Mouse (Mus musculus) intestine, embryonic 16.5 days (tissue): ENCODE results near the gene Fam219a. TPM values are rescaled to one million over a fixed set of nuclear protein-coding genes. Genes with fewer than 3 reads are reported as not detected.
A peak's percentile ranks its signal among the peaks of the same experiment; 100 is the strongest.

ENCODE experiments used
- ATAC-seq: fragments of 200-750 bp; cut with Nextera tagmentation; 2 replicates; pipeline ENCODE4 v1.8.0; 2017; ENCODE audit warnings: moderate TSS enrichment, moderate library complexity
- H3K27ac ChIP-seq: fragments of 300-500 bp; sonication (generic); 2 replicates; pipeline ENCODE4 v1.5.1; 2014; ENCODE audit warnings: mild to moderate bottlenecking, low read length
- H3K27me3 ChIP-seq: fragments of 300-500 bp; sonication (generic); replicated peaks from 2 replicates; pipeline ENCODE4 v1.6.1; 2014; ENCODE audit warnings: low read length, control low read depth, mixed read lengths; ENCODE audit not compliant: control insufficient read depth, insufficient read depth
- H3K36me3 ChIP-seq: fragments of 300-500 bp; sonication (generic); 2 replicates; pipeline ENCODE4 v1.6.1; 2014; ENCODE audit warnings: low read length, control low read depth; ENCODE audit not compliant: control insufficient read depth, insufficient read depth
- H3K4me1 ChIP-seq: fragments of 300-500 bp; sonication (generic); 2 replicates; pipeline ENCODE4 v1.6.1; 2014; ENCODE audit warnings: low read length, control low read depth, mixed read lengths; ENCODE audit not compliant: control insufficient read depth, insufficient read depth
- H3K4me2 ChIP-seq: fragments of 300-500 bp; sonication (generic); 2 replicates; pipeline ENCODE4 v1.6.1; 2014; ENCODE audit warnings: low read depth, low read length, control low read depth
- H3K4me3 ChIP-seq: fragments of 300-500 bp; sonication (generic); 2 replicates; pipeline ENCODE4 v1.5.1; 2014; ENCODE audit warnings: mild to moderate bottlenecking, low read length
- H3K9ac ChIP-seq: fragments of 300-500 bp; sonication (generic); 2 replicates; pipeline ENCODE4 v1.6.1; 2014; ENCODE audit warnings: low read depth, low read length
- H3K9me3 ChIP-seq: fragments of 300-500 bp; sonication (generic); 2 replicates; pipeline ENCODE4 v1.6.1; 2016; ENCODE audit warnings: low read length, control low read depth; ENCODE audit not compliant: control insufficient read depth
- whole genome bisulfite sequencing: fragments of 180-500 bp; shearing (Covaris S2); extraction: QIAGEN DNeasy Blood & Tissue Kit; methylation state at CpG from one replicate; pipeline ENCODE4 v1.1.7; 2014; 5-methylcytosine and 5-hydroxymethylcytosine counted together
- polyA plus RNA-seq: library from polyadenylated mRNA; unstranded; fragments of >200 nt; fragmentation: Nextera tagmentation; extraction: Ambion mirVana; gene quantifications from 2 replicates; pipeline ENCODE4 v1.2.1, GENCODE M21; 2015

The Fam219a gene
- polyA plus RNA-seq, 1 experiment from 2014 or later, result 2.4 TPM

- ATAC-seq, result no peak
- Histone ChIP-seq H3K4me2 (peak overlapping the region; percentile 20; the same call in 1 of the 2 replicates), H3K9me3 (no peaks in the 10 kb centered on the region), H3K9ac (peak overlapping the region; percentile 22; the same call in 1 of the 2 replicates), H3K36me3 (no peaks in the 10 kb centered on the region), H3K4me1 (peaks cover 18% of the 10 kb centered on the region; the same call in 1 of the 2 replicates), H3K4me3 (no peak overlapping the region), H3K27ac (peak overlapping the region; percentile 68), H3K27me3 (no peaks in the 10 kb centered on the region)
- 68% methylated on average over 7 of the region's 7 CpGs for WGBS
Measured at GRCm38 (mm10) chr4:41518349-41518748, 51.0 kb downstream of the Fam219a start.

GRCm38 (mm10) chr4:41517233-41517632 lies 52.1 kb downstream of the Fam219a start, which contains the start of gene 1110017D15Rik:
1110017D15Rik (minus strand) TSS chr4:41517333.
- Histone ChIP-seq H3K4me2 (no peak within 1 kb of the TSS), H3K9ac (peak within 1 kb of the TSS; percentile 22; the same call in 1 of the 2 replicates), H3K4me3 (no peak within 1 kb of the TSS), H3K27ac (no peak within 1 kb of the TSS), H3K27me3 (no peaks in the 10 kb centered on the region), H3K9me3 (no peaks in the 10 kb centered on the region), H3K4me1 (peaks cover 15% of the 10 kb centered on the region; the same call in 1 of the 2 replicates), H3K36me3 (no peaks in the 10 kb centered on the region)
- WGBS, result 78% methylated on average over 2 of the region's 2 CpGs
- no peak for ATAC-seq

- H3K4me2 ChIP-seq, result no peak overlapping the region
- no peaks in the 10 kb centered on the region for H3K4me1 ChIP-seq
- no peak overlapping the region for H3K27ac ChIP-seq
- H3K9ac ChIP-seq, result no peak overlapping the region
- no peaks in the 10 kb centered on the region for H3K36me3 ChIP-seq
- no peak overlapping the region for H3K4me3 ChIP-seq
- WGBS, result 25% methylated on average over 8 of the region's 8 CpGs
- no peaks in the 10 kb centered on the region for H3K27me3 ChIP-seq
- no peaks in the 10 kb centered on the region for H3K9me3 ChIP-seq
- no peak for ATAC-seq
Measured at GRCm38 (mm10) chr4:41513714-41514113, 55.6 kb downstream of the Fam219a start.

- no peak for ATAC-seq
- no peaks in the 10 kb centered on the region for H3K4me1 ChIP-seq
- no peak overlapping the region for H3K4me2 ChIP-seq
- no peaks in the 10 kb centered on the region for H3K36me3 ChIP-seq
- H3K27ac ChIP-seq, result no peak overlapping the region
- no peak overlapping the region for H3K4me3 ChIP-seq
- H3K9ac ChIP-seq, result no peak overlapping the region
- H3K9me3 ChIP-seq, result no peaks in the 10 kb centered on the region
- H3K27me3 ChIP-seq, result no peaks in the 10 kb centered on the region
- 38% methylated on average over 4 of the region's 4 CpGs for WGBS
Measured at GRCm38 (mm10) chr4:41513309-41513708, 56.0 kb downstream of the Fam219a start.

- Histone ChIP-seq H3K4me1 (peaks cover 11% of the 10 kb centered on the region), H3K27me3 (no peaks in the 10 kb centered on the region), H3K4me3 (no peak overlapping the region), H3K9ac (no peak overlapping the region), H3K4me2 (no peak overlapping the region), H3K36me3 (no peaks in the 10 kb centered on the region), H3K27ac (no peak overlapping the region), H3K9me3 (no peaks in the 10 kb centered on the region)
- no peak for ATAC-seq
- WGBS, result 55% methylated on average over 7 of the region's 7 CpGs
Measured at GRCm38 (mm10) chr4:41507998-41508397, 61.3 kb downstream of the Fam219a start.

GRCm38 (mm10) chr4:41507326-41507924 lies 61.9 kb downstream of the Fam219a start:
- H3K27ac ChIP-seq, result no peak overlapping the region
- ATAC-seq, result no peak; the same call in 1 of the 2 replicates
- H3K4me1 ChIP-seq, result peaks cover 11% of the 10 kb centered on the region
- peak overlapping the region; percentile 97 for H3K4me2 ChIP-seq
- H3K27me3 ChIP-seq, result no peaks in the 10 kb centered on the region
- H3K4me3 ChIP-seq, result peak overlapping the region; percentile 60
- no peaks in the 10 kb centered on the region for H3K9me3 ChIP-seq
- no peaks in the 10 kb centered on the region for H3K36me3 ChIP-seq
- 4% methylated on average over 22 of the region's 22 CpGs for WGBS
- H3K9ac ChIP-seq, result peak overlapping the region; percentile 74

GRCm38 (mm10) chr4:41506906-41507305 lies 62.4 kb downstream of the Fam219a start:
- 0 out of 2 replicates have a peak, but pooled peaks cover 3% of the 10 kb centered on the region for H3K27me3 ChIP-seq
- H3K9ac ChIP-seq, result peak overlapping the region; percentile 74
- H3K4me1 ChIP-seq, result peaks cover 16% of the 10 kb centered on the region
- H3K36me3 ChIP-seq, result no peaks in the 10 kb centered on the region
- under 1% methylated on average over 29 of the region's 29 CpGs for WGBS
- ATAC-seq, result peak; percentile 66
- peak overlapping the region; percentile 60 for H3K4me3 ChIP-seq
- H3K9me3 ChIP-seq, result no peaks in the 10 kb centered on the region
- H3K4me2 ChIP-seq, result peak overlapping the region; percentile 97
- H3K27ac ChIP-seq, result no peak overlapping the region

- peak overlapping the region; percentile 74 for H3K9ac ChIP-seq
- H3K36me3 ChIP-seq, result no peaks in the 10 kb centered on the region
- no peaks in the 10 kb centered on the region for H3K9me3 ChIP-seq
- H3K27me3 ChIP-seq, result 0 out of 2 replicates have a peak, but pooled peaks cover 3% of the 10 kb centered on the region
- no peak overlapping the region for H3K4me3 ChIP-seq
- peak overlapping the region; percentile 97; the same call in 1 of the 2 replicates for H3K4me2 ChIP-seq
- 14% methylated on average over 13 of the region's 13 CpGs for WGBS
- no peak for ATAC-seq
- H3K27ac ChIP-seq, result no peak overlapping the region
- peaks cover 19% of the 10 kb centered on the region for H3K4me1 ChIP-seq
Measured at GRCm38 (mm10) chr4:41506156-41506555, 63.2 kb downstream of the Fam219a start.

- H3K9me3 ChIP-seq, result no peaks in the 10 kb centered on the region
- H3K9ac ChIP-seq, result no peak overlapping the region
- no peak for ATAC-seq
- H3K36me3 ChIP-seq, result no peaks in the 10 kb centered on the region
- peaks cover 9% of the 10 kb centered on the region; the same call in 1 of the 2 replicates for H3K27me3 ChIP-seq
- H3K4me1 ChIP-seq, result peaks cover 22% of the 10 kb centered on the region
- no peak overlapping the region for H3K27ac ChIP-seq
- H3K4me3 ChIP-seq, result no peak overlapping the region
- H3K4me2 ChIP-seq, result no peak overlapping the region
- 52% methylated on average over 11 of the region's 11 CpGs for WGBS
Measured at GRCm38 (mm10) chr4:41505131-41505551, 64.2 kb downstream of the Fam219a start.
